Mouse (Mus musculus): ENCODE results near the gene Mrrf.

DNA sequence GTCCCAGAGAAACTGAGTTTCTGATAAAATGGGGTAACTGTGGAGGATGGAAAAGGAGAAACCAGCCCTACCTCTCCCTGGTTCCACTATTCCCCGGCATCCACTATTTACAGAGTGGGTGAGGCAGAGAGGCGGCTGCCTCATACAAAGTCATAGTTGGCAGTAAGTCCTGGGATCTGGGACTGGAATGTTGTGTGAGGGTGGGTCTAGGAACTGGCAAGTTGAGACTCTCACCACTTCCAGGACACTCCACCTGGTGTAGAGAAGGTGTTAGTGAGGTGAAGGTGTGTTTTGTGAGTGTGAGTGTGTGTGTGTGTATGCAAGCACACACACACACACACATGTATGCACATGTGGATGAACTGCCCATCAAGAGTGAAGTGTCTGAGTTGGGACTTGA, 64.6 kb downstream of the Mrrf start:
- TF ChIP-seq CTCF (IDR thresholded peaks at IDR 0.05; ENCODE audit: insufficient read depth, low read length) (no peak), POLR2A (IDR thresholded peaks at IDR 0.05; ENCODE audit: borderline replicate concordance, extremely low read depth, low read depth, low read length) (no peak)
